Mouse (Mus musculus): Measurements from ENCODE around the gene Hgd.

GRCm38 (mm10) chr16:37670666-37671283 is 90.8 kb downstream of the Hgd start:
- TF ChIP-seq CTCF (IDR thresholded peaks at IDR 0.05) (no peak), EP300 (IDR thresholded peaks at IDR 0.05) (peak; percentile 25; the same call in 1 of the 2 replicates)
